Mouse (Mus musculus): Measurements from ENCODE around the gene Arhgef26. TPM values are rescaled to one million over a fixed set of nuclear protein-coding genes. Genes with fewer than 3 reads are reported as not detected.

Gene Arhgef26
- polyA plus RNA-seq, 1 experiment from 2014 or later: 14.8 TPM

Other genes starting within 250 kb of the Arhgef26 start
- 44.8 and 48.1 TPM in 2 replicates for gene Dhx36, start 168.7 kb downstream of the Arhgef26 start, polyA plus RNA-seq (2015; fragmentation: Nextera tagmentation; extraction: Ambion mirVana)